Mouse (Mus musculus): Measurements from ENCODE around the gene Adgb. TPM values are rescaled to one million over a fixed set of nuclear protein-coding genes. Genes with fewer than 3 reads are reported as not detected.

Adgb gene
- polyA plus RNA-seq, 1 experiment from 2014 or later, result 0.13 TPM

DNA sequence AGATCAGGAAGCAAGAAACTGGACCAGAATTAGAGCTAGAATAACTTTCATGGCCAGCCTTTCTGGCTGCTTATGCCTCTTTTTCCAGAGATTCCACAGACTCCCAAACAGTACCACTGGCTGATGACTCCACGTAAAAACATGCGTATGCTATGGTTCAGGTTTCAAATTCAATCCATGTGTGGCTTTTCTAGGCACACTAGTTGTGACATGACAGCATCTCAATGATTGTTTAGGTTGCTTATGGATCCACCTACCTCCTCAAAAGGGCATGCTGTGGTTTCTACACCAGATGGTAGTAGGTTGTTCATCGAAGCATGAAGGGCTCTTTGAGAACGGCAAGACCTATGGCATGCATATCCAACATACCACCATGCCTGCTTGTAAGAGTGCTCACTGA is 172.1 kb downstream of the Adgb start:
- Histone ChIP-seq H3K36me3 (ENCODE audit: control insufficient read depth, insufficient read depth) (no peaks in the 10 kb centered on the region), H3K27me3 (replicated peaks; ENCODE audit: control insufficient read depth, insufficient read depth, low read length) (no peaks in the 10 kb centered on the region), H3K4me1 (replicated peaks; ENCODE audit: control insufficient read depth, insufficient read depth, low read length) (no peaks in the 10 kb centered on the region), H3K9ac (ENCODE audit: low read depth, low read length) (no peak overlapping the region), H3K27ac (ENCODE audit: low read depth, low read length) (no peak overlapping the region), H3K4me3 (ENCODE audit: low read depth, low read length) (no peak overlapping the region), H3K4me2 (replicated peaks; ENCODE audit: low read depth) (no peak overlapping the region), H3K9me3 (ENCODE audit: control insufficient read depth) (no peaks in the 10 kb centered on the region)
- ATAC-seq, result no peak
- 95% methylated on average over 4 of the region's 4 CpGs for WGBS
- no peak for TF ChIP-seq CTCF (IDR thresholded peaks at IDR 0.05; ENCODE audit: low read depth)

DNA sequence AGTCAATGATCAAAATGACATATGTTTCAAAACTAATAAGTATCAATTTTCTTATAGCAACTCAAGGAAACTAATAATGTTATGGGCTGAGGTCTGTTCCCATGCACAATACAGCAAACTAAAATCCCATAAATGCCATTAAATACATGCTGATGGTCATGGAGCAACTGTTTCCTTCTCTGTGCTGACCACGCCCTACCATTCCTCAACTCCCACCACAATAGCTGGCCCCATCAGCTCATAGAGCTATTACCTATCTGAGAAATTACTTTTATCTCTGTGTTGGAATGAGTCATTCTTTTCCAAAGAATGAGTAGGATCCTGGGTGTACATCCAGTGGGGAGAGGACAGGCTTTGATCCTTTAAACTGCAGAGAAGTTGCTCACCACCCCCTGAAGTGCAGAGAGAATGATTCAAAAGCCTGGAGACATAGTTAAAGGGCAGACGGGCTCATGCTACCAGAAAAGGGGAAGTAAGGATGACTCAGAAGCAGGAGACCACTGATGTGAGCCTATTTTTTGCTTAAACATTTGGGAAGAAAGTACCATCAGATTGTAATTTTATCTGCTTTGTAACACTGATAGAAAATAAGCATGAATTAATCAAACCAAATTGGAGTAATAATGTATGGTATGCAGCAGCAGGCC is 184.8 kb downstream of the Adgb start:
- H3K27ac ChIP-seq (ENCODE audit: low read depth, low read length), result no peak overlapping the region
- no peaks in the 10 kb centered on the region for H3K4me1 ChIP-seq (replicated peaks; ENCODE audit: control insufficient read depth, insufficient read depth, low read length)
- H3K36me3 ChIP-seq (ENCODE audit: control insufficient read depth, insufficient read depth), result no peaks in the 10 kb centered on the region
- H3K4me2 ChIP-seq (replicated peaks; ENCODE audit: low read depth), result no peak overlapping the region
- WGBS, result 76% methylated on average over 2 of the region's 2 CpGs
- no peak overlapping the region for H3K4me3 ChIP-seq (ENCODE audit: low read depth, low read length)
- TF ChIP-seq CTCF (IDR thresholded peaks at IDR 0.05; ENCODE audit: low read depth), result no peak
- no peak overlapping the region for H3K9ac ChIP-seq (ENCODE audit: low read depth, low read length)
- H3K27me3 ChIP-seq (replicated peaks; ENCODE audit: control insufficient read depth, insufficient read depth, low read length), result no peaks in the 10 kb centered on the region
- ATAC-seq, result no peak
- H3K9me3 ChIP-seq (ENCODE audit: control insufficient read depth), result no peaks in the 10 kb centered on the region

Other genes with a start within 250 kb of the Adgb start
- 28.0 and 28.5 TPM in 2 replicates for gene Rab32, start 85.9 kb upstream of the Adgb start, polyA plus RNA-seq (2015; fragmentation: Nextera tagmentation; extraction: Ambion mirVana)
- gene Gm10944, start 209.0 kb upstream of the Adgb start, polyA plus RNA-seq (2015; fragmentation: Nextera tagmentation; extraction: Ambion mirVana), result not detected in 2 replicates